In the genomic region with DNA sequence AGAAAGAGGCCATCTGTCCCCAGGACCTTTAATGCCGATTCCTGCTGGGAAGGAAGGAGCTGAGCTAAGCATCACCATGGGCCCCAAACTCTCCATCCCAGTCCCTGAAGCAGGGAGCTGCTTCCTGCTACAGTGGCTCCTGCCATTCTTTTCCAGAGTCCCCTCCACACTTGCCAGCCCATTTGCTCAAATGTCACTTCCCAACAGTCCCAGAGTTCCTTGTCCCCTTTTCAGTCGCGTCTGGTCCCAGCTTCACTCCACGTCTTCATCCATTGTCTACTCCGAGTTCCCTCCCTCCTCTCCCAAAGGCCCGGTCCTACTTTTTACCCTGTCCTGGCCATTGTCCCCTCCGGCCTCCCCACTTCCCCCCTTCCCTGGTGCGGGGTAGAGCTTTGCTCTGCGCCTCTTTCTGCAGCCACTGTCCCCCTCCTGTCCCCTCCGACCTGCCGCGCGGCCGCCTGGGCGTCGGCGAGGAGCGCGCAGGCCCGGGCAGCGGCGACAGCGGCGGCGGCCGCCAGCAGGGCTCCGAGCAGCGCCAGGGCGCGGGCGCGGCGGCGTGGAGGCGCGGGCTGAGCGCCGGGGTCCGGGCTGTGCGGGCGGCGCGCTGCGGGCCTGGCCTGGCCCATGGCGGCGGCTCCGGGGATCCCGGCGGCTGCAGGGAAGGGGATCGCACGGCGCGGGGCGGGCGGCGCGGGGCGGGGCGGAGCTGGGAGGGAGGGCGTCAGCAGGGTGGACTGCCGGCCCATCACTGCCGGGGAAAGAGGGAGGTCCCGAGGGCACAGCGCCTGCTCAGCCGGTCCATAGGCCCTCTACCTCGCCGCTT, we compare ENCODE assay signal across 8 mouse cellular contexts. TPM values are rescaled to one million over a fixed set of nuclear protein-coding genes. Genes with fewer than 3 reads are reported as not detected.
DNase-seq lines count a peak whose midpoint lies in the region; ATAC-seq lines count a peak whose summit lies in the region.

Gene Selenon, minus strand, starts transcription at position 673 of the 823 bp plus-strand sequence.

- H3K9me3 ChIP-seq in embryonic facial prominence, embryonic 11.5 days (replicated peaks; ENCODE audit: control insufficient read depth, low read length): peaks cover 9% of the 10 kb centered on the region
- no peaks in the 10 kb centered on the region; the same call in 1 of the 2 replicates for H3K9me3 ChIP-seq in heart, embryonic 11.5 days (replicated peaks; ENCODE audit: control insufficient read depth, low read length)
- peaks cover 6% of the 10 kb centered on the region; the same call in 1 of the 2 replicates for H3K9me3 ChIP-seq in kidney, embryonic 15.5 days (replicated peaks)
- peaks cover 6% of the 10 kb centered on the region for H3K9me3 ChIP-seq in liver, embryonic 13.5 days (replicated peaks)

- H3K36me3 ChIP-seq in embryonic facial prominence, embryonic 11.5 days (replicated peaks; ENCODE audit: control insufficient read depth, insufficient read depth, low read depth, low read length): peaks cover 10% of the 10 kb centered on the region
- H3K36me3 ChIP-seq in heart, embryonic 11.5 days (ENCODE audit: control insufficient read depth, insufficient read depth, low read length): peaks cover 14% of the 10 kb centered on the region
- H3K36me3 ChIP-seq in kidney, embryonic 15.5 days: peaks cover 34% of the 10 kb centered on the region
- H3K36me3 ChIP-seq in liver, embryonic 13.5 days: peaks cover 12% of the 10 kb centered on the region

- H3K4me1 ChIP-seq in embryonic facial prominence, embryonic 11.5 days (ENCODE audit: control insufficient read depth, insufficient read depth, low read length): no peaks in the 10 kb centered on the region
- H3K4me1 ChIP-seq in heart, embryonic 11.5 days (ENCODE audit: control insufficient read depth, insufficient read depth, low read length): peaks cover 20% of the 10 kb centered on the region
- peaks cover 39% of the 10 kb centered on the region for H3K4me1 ChIP-seq in kidney, embryonic 15.5 days
- H3K4me1 ChIP-seq in liver, embryonic 13.5 days (replicated peaks): peaks cover 40% of the 10 kb centered on the region

- DNase-seq in 3T3-L1 (ENCODE audit: low read depth, low spot score): peak; percentile 63
- peak; percentile 18 for DNase-seq in adipocyte (ENCODE audit: low spot score)
- DNase-seq in embryonic facial prominence, embryonic 11.5 days (ENCODE audit: low spot score): peak; percentile 75
- no peak for DNase-seq in liver, embryonic 13.5 days
- peak; percentile 81 for DNase-seq in neural tube, embryonic 10.5 days (ENCODE audit: extremely low spot score, low spot score)
- DNase-seq in thymus, postnatal 14 days: no peak

- peak within 1 kb of the TSS; percentile 97 for H3K9ac ChIP-seq in embryonic facial prominence, embryonic 11.5 days (replicated peaks; ENCODE audit: low read length)
- peak within 1 kb of the TSS; percentile 89 for H3K9ac ChIP-seq in heart, embryonic 11.5 days (ENCODE audit: low read depth, low read length)
- H3K9ac ChIP-seq in kidney, embryonic 15.5 days: peak within 1 kb of the TSS; percentile 95
- H3K9ac ChIP-seq in liver, embryonic 13.5 days: peak within 1 kb of the TSS; percentile 75

- no peaks in the 10 kb centered on the region for H3K27me3 ChIP-seq in embryonic facial prominence, embryonic 11.5 days (ENCODE audit: control insufficient read depth, insufficient read depth, low read length)
- H3K27me3 ChIP-seq in heart, embryonic 11.5 days (ENCODE audit: control insufficient read depth, insufficient read depth, low read length): no peaks in the 10 kb centered on the region
- H3K27me3 ChIP-seq in kidney, embryonic 15.5 days: no peaks in the 10 kb centered on the region
- peaks cover 14% of the 10 kb centered on the region for H3K27me3 ChIP-seq in liver, embryonic 13.5 days

- H3K4me2 ChIP-seq in embryonic facial prominence, embryonic 11.5 days (ENCODE audit: low read depth, low read length): peak within 1 kb of the TSS; percentile 75
- H3K4me2 ChIP-seq in heart, embryonic 11.5 days: peak within 1 kb of the TSS; percentile 81
- H3K4me2 ChIP-seq in kidney, embryonic 15.5 days: peak within 1 kb of the TSS; percentile 77
- peak within 1 kb of the TSS; percentile 84 for H3K4me2 ChIP-seq in liver, embryonic 13.5 days

- peak within 1 kb of the TSS; percentile 66 for H3K27ac ChIP-seq in embryonic facial prominence, embryonic 11.5 days (replicated peaks; ENCODE audit: low read depth, low read length)
- peak within 1 kb of the TSS; percentile 80 for H3K27ac ChIP-seq in heart, embryonic 11.5 days (ENCODE audit: low read depth, low read length)
- H3K27ac ChIP-seq in kidney, embryonic 15.5 days: peak within 1 kb of the TSS; percentile 84
- H3K27ac ChIP-seq in liver, embryonic 13.5 days: no peak within 1 kb of the TSS

- WGBS in embryonic facial prominence, embryonic 11.5 days: under 1% methylated on average over 65 of the region's 67 CpGs
- 1% methylated on average over 47 of the region's 67 CpGs for WGBS in heart, embryonic 11.5 days (ENCODE audit: insufficient replicate concordance)
- 1% methylated on average over 66 of the region's 67 CpGs for WGBS in kidney, embryonic 15.5 days
- 1% methylated on average over 43 of the region's 67 CpGs for WGBS in liver, embryonic 13.5 days (ENCODE audit: insufficient replicate concordance)

- peak; percentile 77 for ATAC-seq in embryonic facial prominence, embryonic 11.5 days (replicated peaks; ENCODE audit: insufficient number of reproducible peaks, low FRiP score, low TSS enrichment, low read depth)
- peak; percentile 64 for ATAC-seq in heart, embryonic 11.5 days (replicated peaks; ENCODE audit: insufficient number of reproducible peaks, low FRiP score, low TSS enrichment)
- peak; percentile 89 for ATAC-seq in kidney, embryonic 15.5 days (replicated peaks; ENCODE audit: low FRiP score)
- ATAC-seq in liver, embryonic 13.5 days (ENCODE audit: low read depth): peak; percentile 73

- peak within 1 kb of the TSS; percentile 75 for H3K4me3 ChIP-seq in embryonic facial prominence, embryonic 11.5 days (ENCODE audit: low read depth, low read length)
- H3K4me3 ChIP-seq in heart, embryonic 11.5 days (ENCODE audit: low read depth, low read length): peak within 1 kb of the TSS; percentile 72
- H3K4me3 ChIP-seq in kidney, embryonic 15.5 days (replicated peaks): peak within 1 kb of the TSS; percentile 78
- H3K4me3 ChIP-seq in liver, embryonic 13.5 days (replicated peaks): peak within 1 kb of the TSS; percentile 70

RNA-seq across cellular contexts. Expression of gene Selenon, which starts in this region (rescaled TPM):
- 23.6 and 34.4 TPM in 2 replicates for polyA plus RNA-seq in embryonic facial prominence, embryonic 11.5 days (2014; fragmentation: Nextera tagmentation; extraction: Ambion mirVana)
- polyA plus RNA-seq in heart, embryonic 11.5 days (2014; fragmentation: Nextera tagmentation; extraction: Ambion mirVana): 22.4 and 25.3 TPM in 2 replicates
- 10.2 and 11.6 TPM in 2 replicates for polyA plus RNA-seq in kidney, embryonic 15.5 days (2015; fragmentation: Nextera tagmentation; extraction: Ambion mirVana)
- 1.8 and 2.3 TPM in 2 replicates for polyA plus RNA-seq in liver, embryonic 13.5 days (2015; fragmentation: Nextera tagmentation; extraction: Ambion mirVana)

Comparison
In these comparisons a context has a peak if more than half of its experiments do, and no peak if none do; other contexts are left out.
1. DNase-seq: peak in 3T3-L1 (single experiment), adipocyte (single experiment), embryonic facial prominence, embryonic 11.5 days (single experiment) and neural tube, embryonic 10.5 days (single experiment); none in liver, embryonic 13.5 days (single experiment) and thymus, postnatal 14 days (single experiment).
2. Peak in every context shown above with its lines, with median percentiles within 50 percentile points of each other: ATAC-seq, H3K4me2 ChIP-seq, H3K4me3 ChIP-seq and H3K9ac ChIP-seq.